Mouse (Mus musculus) heart, postnatal 36 days (tissue): ENCODE measurements around the gene Kcne3. TPM values are rescaled to one million over a fixed set of nuclear protein-coding genes. Genes with fewer than 3 reads are reported as not detected.

ENCODE experiments used
- DNase-seq, 2 experiments: peaks; one replicate each; pipeline ENCODE4 v3.0.0; 2021 to 2022
- intact Hi-C: fragments of 180-260 bp; cut with DNase I; formaldehyde crosslinking; loops from one replicate; pipeline ENCODE4 v1.15.1; 2025
- total RNA-seq, 2 experiments: library from RNA; stranded (reverse); gene quantifications; 2 replicates each; pipeline ENCODE4 v1.2.3; 2021

The Kcne3 gene
- total RNA-seq, 2 experiments from 2014 or later = 0.81 to 1.00 TPM

GRCm38 (mm10) chr7:100181176-100181575 lies 4.9 kb downstream of the Kcne3 start:
- intact Hi-C loops = no loop called here
- no peak for DNase-seq

GRCm38 (mm10) chr7:100181614-100182013 lies 5.3 kb downstream of the Kcne3 start:
- no peak for DNase-seq
- intact Hi-C loops = no loop called here

- intact Hi-C loops = no loop called here
These were observed 6.1 kb downstream of the Kcne3 start for GRCm38 (mm10) chr7:100182388-100182787.

GRCm38 (mm10) chr7:100187601-100188000 lies 11.3 kb downstream of the Kcne3 start:
- intact Hi-C loops = loop anchor here (1.0 to 5.0 kb wide), 4 partner anchors 28 to 199 kb away; partner anchors contain the start of genes Chrdl2 and Lipt2
- peak; percentile 19 to 59 for DNase-seq

More at GRCm38 (mm10) chr7:100182388-100182787, 6.1 kb downstream of the Kcne3 start:
- no peak for DNase-seq

GRCm38 (mm10) chr7:100190167-100190566 lies 13.9 kb downstream of the Kcne3 start:
- no peak for DNase-seq
- intact Hi-C loops = no loop called here

- peak; percentile 43 to 67 for DNase-seq
- intact Hi-C loops = loop anchor here (1.0 kb wide), 1 partner anchor 44 kb away; no protein-coding TSS in a partner anchor
These were observed 14.5 kb downstream of the Kcne3 start for GRCm38 (mm10) chr7:100190778-100191177.

- intact Hi-C loops = no loop called here
- DNase-seq = no peak
These were observed 24.9 kb downstream of the Kcne3 start for GRCm38 (mm10) chr7:100201191-100201590.

GRCm38 (mm10) chr7:100203616-100204015 lies 27.3 kb downstream of the Kcne3 start:
- intact Hi-C loops = no loop called here

GRCm38 (mm10) chr7:100204871-100205270 lies 28.6 kb downstream of the Kcne3 start:
- no peak for DNase-seq
- intact Hi-C loops = no loop called here

More at GRCm38 (mm10) chr7:100203616-100204015, 27.3 kb downstream of the Kcne3 start:
- no peak for DNase-seq

- intact Hi-C loops = no loop called here
- no peak for DNase-seq
These were observed 29.8 kb downstream of the Kcne3 start for GRCm38 (mm10) chr7:100206144-100206543.

- intact Hi-C loops = no loop called here
These were observed 31.6 kb downstream of the Kcne3 start for GRCm38 (mm10) chr7:100207886-100208285.

GRCm38 (mm10) chr7:100214310-100214709 lies 38.0 kb downstream of the Kcne3 start:
- intact Hi-C loops = no loop called here
- DNase-seq = no peak

More at GRCm38 (mm10) chr7:100207886-100208285, 31.6 kb downstream of the Kcne3 start:
- no peak for DNase-seq

- DNase-seq = no peak
- intact Hi-C loops = no loop called here
These were observed 38.9 kb downstream of the Kcne3 start for GRCm38 (mm10) chr7:100215116-100215732.

- no peak for DNase-seq
- intact Hi-C loops = no loop called here
These were observed 39.7 kb downstream of the Kcne3 start for GRCm38 (mm10) chr7:100215976-100216375.

- no peak for DNase-seq
- intact Hi-C loops = no loop called here
These were observed 40.6 kb downstream of the Kcne3 start for GRCm38 (mm10) chr7:100216601-100217565.

- intact Hi-C loops = no loop called here
- peak; percentile 95 to 97 for DNase-seq
These were observed 51.0 kb downstream of the Kcne3 start, which contains the start of gene Pgm2l1 for GRCm38 (mm10) chr7:100227158-100227875. TSS of gene Pgm2l1 (plus strand) at chr7:100227394.

GRCm38 (mm10) chr7:100227896-100228525 lies 51.7 kb downstream of the Kcne3 start:
- no peak for DNase-seq
- intact Hi-C loops = loop anchor here (2.0 kb wide), 1 partner anchor 107 kb away; the partner anchor contains the start of gene Pold3

GRCm38 (mm10) chr7:100228957-100229356 lies 52.7 kb downstream of the Kcne3 start:
- intact Hi-C loops = loop anchor here (2.0 kb wide), 1 partner anchor 108 kb away; the partner anchor contains the start of gene Pold3
- no peak for DNase-seq

GRCm38 (mm10) chr7:100230646-100231045 lies 54.3 kb downstream of the Kcne3 start:
- intact Hi-C loops = no loop called here
- DNase-seq = no peak

- intact Hi-C loops = no loop called here
- DNase-seq = no peak
These were observed 55.4 kb downstream of the Kcne3 start for GRCm38 (mm10) chr7:100231661-100232060.
